ENCODE assay signal across 18 mouse cellular contexts in genomic region chr8:123233300-123233699, GRCm38 (mm10). TPM values are rescaled to one million over a fixed set of nuclear protein-coding genes. Genes with fewer than 3 reads are reported as not detected.
DNase-seq lines count a peak whose midpoint lies in the region; ATAC-seq and TF ChIP-seq lines count a peak whose summit lies in the region.
"Had no signal": no experiment of that assay in that cellular context is flagged by ENCODE, and none has a peak within 500 bp of the region (broad histone marks: within the 10 kb centered on the region; RNA-seq: fewer than 3 reads in every experiment).

No protein-coding gene starts in this region.

- H3K9ac ChIP-seq in hindbrain, embryonic 13.5 days = peak overlapping the region; percentile 29; the same call in 1 of the 2 replicates
- H3K9ac ChIP-seq in hindbrain, embryonic 14.5 days = no peak overlapping the region
- H3K9ac ChIP-seq in MEL (ENCODE audit: control insufficient read depth, low read depth, low read length, poor library complexity, severe bottlenecking) = no peak overlapping the region
- no peak overlapping the region for H3K9ac ChIP-seq in embryonic facial prominence, embryonic 14.5 days (ENCODE audit: low read depth, low read length)
- H3K9ac ChIP-seq: forebrain, embryonic 15.5 days; heart, embryonic 15.5 days; limb, embryonic 15.5 days; neural tube, embryonic 12.5 days had no signal

- H3K79me2 ChIP-seq in MEL (ENCODE audit: control insufficient read depth, insufficient read depth, low read length, poor library complexity) = no peaks in the 10 kb centered on the region; the same call in 1 of the 2 replicates

- TF ChIP-seq POLR2A in MEL (IDR thresholded peaks at IDR 0.05; ENCODE audit: control insufficient read depth in 1 of 2, insufficient read depth in 1 of 2, low read depth in 1 of 2, low read length in 2 of 2, poor library complexity in 1 of 2) = no peak

- H3K4me3 ChIP-seq in hindbrain, embryonic 13.5 days = no peak overlapping the region
- H3K4me3 ChIP-seq in hindbrain, embryonic 14.5 days (replicated peaks; ENCODE audit: low read length) = no peak overlapping the region
- no peak overlapping the region for H3K4me3 ChIP-seq in MEL (ENCODE audit: control insufficient read depth in 1 of 2, insufficient read depth in 1 of 2, low read depth in 2 of 2, low read length in 2 of 2)
- H3K4me3 ChIP-seq in embryonic facial prominence, embryonic 14.5 days (ENCODE audit: low read depth, low read length) = no peak overlapping the region
- H3K4me3 ChIP-seq: forebrain, embryonic 15.5 days; heart, embryonic 15.5 days; limb, embryonic 15.5 days; neural tube, embryonic 12.5 days had no signal

- no peak for TF ChIP-seq RAD21 in MEL (IDR thresholded peaks at IDR 0.05; ENCODE audit: low read depth, low read length)

- intact Hi-C loops in left cerebral cortex, postnatal 36 days (cut with DNase I) = no loop called here

- TF ChIP-seq CTCF in MEL (IDR thresholded peaks at IDR 0.05 in 2 of 3, conservative IDR thresholded peaks at IDR 0.05 in 1 of 3; ENCODE audit: control insufficient read depth in 1 of 3, insufficient read depth in 1 of 3, low read depth in 2 of 3, low read length in 3 of 3, poor library complexity in 1 of 3, severe bottlenecking in 1 of 3) = no peak

- 53% methylated on average over 13 of the region's 13 CpGs for WGBS in hindbrain, embryonic 13.5 days
- 51% methylated on average over 12 of the region's 13 CpGs for WGBS in hindbrain, embryonic 14.5 days
- WGBS in embryonic facial prominence, embryonic 14.5 days = 57% methylated on average over 12 of the region's 13 CpGs

- no peak overlapping the region for H3K27ac ChIP-seq in hindbrain, embryonic 13.5 days
- H3K27ac ChIP-seq in hindbrain, embryonic 14.5 days = no peak overlapping the region
- H3K27ac ChIP-seq in MEL (ENCODE audit: control insufficient read depth, low read depth, low read length) = no peak overlapping the region
- no peak overlapping the region for H3K27ac ChIP-seq in embryonic facial prominence, embryonic 14.5 days (replicated peaks; ENCODE audit: low read depth, low read length)
- H3K27ac ChIP-seq: forebrain, embryonic 15.5 days; heart, embryonic 15.5 days; limb, embryonic 15.5 days; neural tube, embryonic 12.5 days had no signal

- no peak for ATAC-seq in hindbrain, embryonic 13.5 days (ENCODE audit: low FRiP score)
- ATAC-seq in hindbrain, embryonic 14.5 days (ENCODE audit: low FRiP score) = no peak
- ATAC-seq in embryonic facial prominence, embryonic 14.5 days (ENCODE audit: low read depth) = peak; percentile 10; the same call in 1 of the 2 replicates
- ATAC-seq: forebrain, embryonic 15.5 days; intestine, postnatal 0 days had no signal

- TF ChIP-seq EP300 in MEL (IDR thresholded peaks at IDR 0.05; ENCODE audit: low read depth in 1 of 2, low read length in 2 of 2) = no peak

- no peak for DNase-seq in hindbrain, embryonic 14.5 days (ENCODE audit: low spot score)
- DNase-seq in left cerebral cortex, postnatal 36 days (ENCODE audit: low spot score in 2 of 2) = peak; percentile 39 to 48
- no peak for DNase-seq in left cerebral cortex, adult 8-10 months (ENCODE audit: low spot score in 2 of 2)
- DNase-seq in MEL (ENCODE audit: low read depth, low spot score) = no peak
- no peak for DNase-seq in embryonic facial prominence, embryonic 14.5 days (ENCODE audit: low spot score)
- no peak for DNase-seq in natural killer cell, adult 2 months (ENCODE audit: low spot score in 2 of 2)
- DNase-seq: adrenal gland, postnatal 36 days; cerebellum, adult 9-11 months; kidney, postnatal 10 days; lung, postnatal 10 days; midbrain, embryonic 14.5 days; thymus, adult 18-20 months had no signal

- H3K9me3 ChIP-seq in hindbrain, embryonic 13.5 days = no peaks in the 10 kb centered on the region
- H3K9me3 ChIP-seq in hindbrain, embryonic 14.5 days (ENCODE audit: control insufficient read depth, low read length) = no peaks in the 10 kb centered on the region
- H3K9me3 ChIP-seq in MEL (replicated peaks; ENCODE audit: insufficient read depth, low read length) = no peaks in the 10 kb centered on the region
- no peaks in the 10 kb centered on the region for H3K9me3 ChIP-seq in embryonic facial prominence, embryonic 14.5 days (ENCODE audit: control insufficient read depth, low read length)
- H3K9me3 ChIP-seq: forebrain, embryonic 15.5 days; heart, embryonic 15.5 days; limb, embryonic 15.5 days; neural tube, embryonic 12.5 days had no signal

- peaks cover 34% of the 10 kb centered on the region for H3K4me1 ChIP-seq in hindbrain, embryonic 13.5 days (replicated peaks)
- peaks cover 17% of the 10 kb centered on the region; the same call in 1 of the 2 replicates for H3K4me1 ChIP-seq in hindbrain, embryonic 14.5 days (replicated peaks; ENCODE audit: control insufficient read depth, insufficient read depth, low read length)
- H3K4me1 ChIP-seq in MEL (ENCODE audit: control insufficient read depth in 1 of 2, insufficient read depth in 2 of 2, low read length in 2 of 2) = peaks cover 0 to 9% of the 10 kb centered on the region in 2 experiments; a peak in 1 of 4 replicates
- H3K4me1 ChIP-seq in embryonic facial prominence, embryonic 14.5 days (ENCODE audit: control insufficient read depth, insufficient read depth, low read length) = 0 out of 2 replicates have a peak, but pooled peaks cover 6% of the 10 kb centered on the region

- peaks cover 19% of the 10 kb centered on the region for H3K36me3 ChIP-seq in hindbrain, embryonic 13.5 days
- peaks cover 17% of the 10 kb centered on the region for H3K36me3 ChIP-seq in hindbrain, embryonic 14.5 days (replicated peaks; ENCODE audit: control insufficient read depth, insufficient read depth)
- no peaks in the 10 kb centered on the region; a peak in 1 of 4 replicates for H3K36me3 ChIP-seq in MEL (ENCODE audit: control insufficient read depth in 1 of 2, insufficient read depth in 2 of 2, low read length in 2 of 2)
- 0 out of 2 replicates have a peak, but pooled peaks cover 12% of the 10 kb centered on the region for H3K36me3 ChIP-seq in embryonic facial prominence, embryonic 14.5 days (ENCODE audit: control insufficient read depth, insufficient read depth, low read length)

- H3K27me3 ChIP-seq in hindbrain, embryonic 13.5 days = peaks cover 45% of the 10 kb centered on the region
- H3K27me3 ChIP-seq in hindbrain, embryonic 14.5 days (ENCODE audit: control insufficient read depth, insufficient read depth, low read length) = 0 out of 2 replicates have a peak, but pooled peaks cover 10% of the 10 kb centered on the region
- H3K27me3 ChIP-seq in MEL (ENCODE audit: control insufficient read depth in 1 of 2, insufficient read depth in 2 of 2, low read length in 2 of 2) = no peaks in the 10 kb centered on the region; a peak in 1 of 4 replicates
- peaks cover 8% of the 10 kb centered on the region for H3K27me3 ChIP-seq in embryonic facial prominence, embryonic 14.5 days (replicated peaks; ENCODE audit: control insufficient read depth, insufficient read depth, low read length)

- no peak overlapping the region for H3K4me2 ChIP-seq in hindbrain, embryonic 13.5 days
- H3K4me2 ChIP-seq in hindbrain, embryonic 14.5 days (replicated peaks) = no peak overlapping the region
- no peak overlapping the region for H3K4me2 ChIP-seq in embryonic facial prominence, embryonic 14.5 days (ENCODE audit: low read depth, low read length)
- H3K4me2 ChIP-seq: forebrain, embryonic 15.5 days; heart, embryonic 15.5 days; limb, embryonic 15.5 days; neural tube, embryonic 12.5 days had no signal

RNA-seq across cellular contexts. Expression of gene Spata2l, which starts 2.7 kb away (rescaled TPM):
- polyA plus RNA-seq in hindbrain, embryonic 13.5 days (2015; fragmentation: Nextera tagmentation; extraction: Ambion mirVana) = 4.1 and 4.4 TPM in 2 replicates
- polyA plus RNA-seq in hindbrain, embryonic 14.5 days (2014; fragmentation: Nextera tagmentation; extraction: Ambion mirVana) = 8.4 and 9.1 TPM in 2 replicates
- 10 to 100 TPM; 86.7 to 88.8 TPM for total RNA-seq in left cerebral cortex, postnatal 36 days (2021)
- total RNA-seq in left cerebral cortex, adult 8-10 months (2022) = 10 to 100 TPM; 54.3 to 61.9 (median 60.4) TPM
- total RNA-seq in MEL (2012; rRNA removed) = 1.2 and 1.9 TPM in 2 replicates
- polyA plus RNA-seq in MEL (2012; ENCODE audit: insufficient read depth in 1 of 2, insufficient read length in 2 of 2, low read depth in 1 of 2, low replicate concordance in 2 of 2, missing spikeins in 1 of 2) = 1 to 10 TPM in 1 of 2 experiments, not detected in 1; 3.1 TPM
- polyA plus RNA-seq in embryonic facial prominence, embryonic 14.5 days (2014; fragmentation: Nextera tagmentation; extraction: Ambion mirVana) = 4.3 and 4.9 TPM in 2 replicates

RNA-seq across cellular contexts. Expression of gene Cdk10, which starts 8.7 kb away (rescaled TPM):
- 44.0 and 46.9 TPM in 2 replicates for polyA plus RNA-seq in hindbrain, embryonic 13.5 days (2015; fragmentation: Nextera tagmentation; extraction: Ambion mirVana)
- polyA plus RNA-seq in hindbrain, embryonic 14.5 days (2014; fragmentation: Nextera tagmentation; extraction: Ambion mirVana) = 42.9 and 44.1 TPM in 2 replicates
- total RNA-seq in left cerebral cortex, postnatal 36 days (2021) = 100 to 1,000 TPM in 1 of 2 experiments, 10 to 100 TPM in 1; 76.8 to 101 TPM
- total RNA-seq in left cerebral cortex, adult 8-10 months (2022) = 100 to 1,000 TPM in 1 of 4 experiments, 10 to 100 TPM in 3; 87.5 to 104 (median 91.5) TPM
- 23.2 and 28.0 TPM in 2 replicates for total RNA-seq in MEL (2012; rRNA removed)
- polyA plus RNA-seq in MEL (2012; ENCODE audit: insufficient read depth in 1 of 2, insufficient read length in 2 of 2, low read depth in 1 of 2, low replicate concordance in 2 of 2, missing spikeins in 1 of 2) = 10 to 100 TPM in 1 of 2 experiments, not detected in 1; 43.8 TPM
- 31.1 and 36.7 TPM in 2 replicates for polyA plus RNA-seq in embryonic facial prominence, embryonic 14.5 days (2014; fragmentation: Nextera tagmentation; extraction: Ambion mirVana)

RNA-seq across cellular contexts. Expression of gene Spata33, which starts 20.7 kb away (rescaled TPM):
- 7.8 and 8.4 TPM in 2 replicates for polyA plus RNA-seq in hindbrain, embryonic 13.5 days (2015; fragmentation: Nextera tagmentation; extraction: Ambion mirVana)
- polyA plus RNA-seq in hindbrain, embryonic 14.5 days (2014; fragmentation: Nextera tagmentation; extraction: Ambion mirVana) = 5.2 and 9.8 TPM in 2 replicates
- 1 to 10 TPM; 6.4 to 7.5 TPM for total RNA-seq in left cerebral cortex, postnatal 36 days (2021)
- total RNA-seq in left cerebral cortex, adult 8-10 months (2022) = 1 to 10 TPM; 6.0 to 7.9 (median 6.2) TPM
- total RNA-seq in MEL (2012; rRNA removed) = 0.98 and 1.2 TPM in 2 replicates
- 1 to 10 TPM in 1 of 2 experiments, not detected in 1; 1.4 TPM for polyA plus RNA-seq in MEL (2012; ENCODE audit: insufficient read depth in 1 of 2, insufficient read length in 2 of 2, low read depth in 1 of 2, low replicate concordance in 2 of 2, missing spikeins in 1 of 2)
- 5.7 and 6.1 TPM in 2 replicates for polyA plus RNA-seq in embryonic facial prominence, embryonic 14.5 days (2014; fragmentation: Nextera tagmentation; extraction: Ambion mirVana)

RNA-seq across cellular contexts. Expression of gene Zfp276, which starts 20.7 kb away (rescaled TPM):
- 24.3 and 26.0 TPM in 2 replicates for polyA plus RNA-seq in hindbrain, embryonic 13.5 days (2015; fragmentation: Nextera tagmentation; extraction: Ambion mirVana)
- 18.5 and 19.5 TPM in 2 replicates for polyA plus RNA-seq in hindbrain, embryonic 14.5 days (2014; fragmentation: Nextera tagmentation; extraction: Ambion mirVana)
- 10 to 100 TPM; 19.2 to 24.8 TPM for total RNA-seq in left cerebral cortex, postnatal 36 days (2021)
- 10 to 100 TPM; 20.0 to 25.7 (median 23.2) TPM for total RNA-seq in left cerebral cortex, adult 8-10 months (2022)
- 11.8 and 16.0 TPM in 2 replicates for total RNA-seq in MEL (2012; rRNA removed)
- polyA plus RNA-seq in MEL (2012; ENCODE audit: insufficient read depth in 1 of 2, insufficient read length in 2 of 2, low read depth in 1 of 2, low replicate concordance in 2 of 2, missing spikeins in 1 of 2) = 10 to 100 TPM in 1 of 2 experiments, not detected in 1; 19.2 TPM
- polyA plus RNA-seq in embryonic facial prominence, embryonic 14.5 days (2014; fragmentation: Nextera tagmentation; extraction: Ambion mirVana) = 19.5 and 21.4 TPM in 2 replicates

RNA-seq across cellular contexts. Expression of gene Chmp1a, which starts 20.7 kb away (rescaled TPM):
- 202 and 209 TPM in 2 replicates for polyA plus RNA-seq in hindbrain, embryonic 13.5 days (2015; fragmentation: Nextera tagmentation; extraction: Ambion mirVana)
- polyA plus RNA-seq in hindbrain, embryonic 14.5 days (2014; fragmentation: Nextera tagmentation; extraction: Ambion mirVana) = 160 and 164 TPM in 2 replicates
- total RNA-seq in left cerebral cortex, postnatal 36 days (2021) = 100 to 1,000 TPM in 1 of 2 experiments, 10 to 100 TPM in 1; 95.8 to 113 TPM
- total RNA-seq in left cerebral cortex, adult 8-10 months (2022) = 100 to 1,000 TPM in 1 of 4 experiments, 10 to 100 TPM in 3; 86.9 to 101 (median 93.5) TPM
- 68.6 and 80.5 TPM in 2 replicates for total RNA-seq in MEL (2012; rRNA removed)
- polyA plus RNA-seq in MEL (2012; ENCODE audit: insufficient read depth in 1 of 2, insufficient read length in 2 of 2, low read depth in 1 of 2, low replicate concordance in 2 of 2, missing spikeins in 1 of 2) = 10 to 100 TPM in 1 of 2 experiments, not detected in 1; 85.7 TPM
- polyA plus RNA-seq in embryonic facial prominence, embryonic 14.5 days (2014; fragmentation: Nextera tagmentation; extraction: Ambion mirVana) = 113 and 133 TPM in 2 replicates

Comparison
In these comparisons a context has a peak if more than half of its experiments do, and no peak if none do; other contexts are left out.
1. DNase-seq: peak in left cerebral cortex, postnatal 36 days (2 of 2); none in hindbrain, embryonic 14.5 days (single experiment), left cerebral cortex, adult 8-10 months (0 of 2), MEL (single experiment), embryonic facial prominence, embryonic 14.5 days (single experiment) and natural killer cell, adult 2 months (0 of 2).